Mouse (Mus musculus) testis, adult 2 months (tissue): ENCODE measurements around the gene Fstl5. TPM values are rescaled to one million over a fixed set of nuclear protein-coding genes. Genes with fewer than 3 reads are reported as not detected.

Source experiments
- H3K27ac ChIP-seq: fragments of 200-500 bp; 2 replicates; pipeline ENCODE4 v1.5.1; 2012; ENCODE audit warnings: low read depth, low read length; ENCODE audit not compliant: control insufficient read depth, insufficient read depth
- H3K27me3 ChIP-seq: fragments of 200-500 bp; 2 replicates; pipeline ENCODE4 v1.6.1; 2012; ENCODE audit warnings: mild to moderate bottlenecking, low read length, moderate library complexity; ENCODE audit not compliant: control insufficient read depth, insufficient read depth
- H3K36me3 ChIP-seq: fragments of 200-500 bp; 2 replicates; pipeline ENCODE4 v1.6.1; 2012; ENCODE audit warnings: mild to moderate bottlenecking, low read length; ENCODE audit not compliant: control insufficient read depth, insufficient read depth
- H3K4me1 ChIP-seq: fragments of 200-500 bp; 2 replicates; pipeline ENCODE4 v1.6.1; 2012; ENCODE audit warnings: low read length; ENCODE audit not compliant: control insufficient read depth, insufficient read depth
- H3K4me3 ChIP-seq: fragments of 200-500 bp; 2 replicates; pipeline ENCODE4 v1.5.1; 2012; ENCODE audit warnings: low read depth, mild to moderate bottlenecking, low read length, moderate library complexity, mixed read lengths; ENCODE audit not compliant: control insufficient read depth
- CTCF ChIP-seq: fragments of 200-500 bp; IDR thresholded peaks from 2 replicates; pipeline ENCODE4 v1.5.1; 2012; ENCODE audit warnings: low read depth, mild to moderate bottlenecking, inconsistent platforms, low read length, moderate library complexity; ENCODE audit not compliant: control insufficient read depth, insufficient read depth, insufficient replicate concordance
- POLR2A ChIP-seq: fragments of 200-500 bp; IDR thresholded peaks from 2 replicates; pipeline ENCODE4 v1.6.1; 2012; ENCODE audit warnings: low read depth, mild to moderate bottlenecking, inconsistent platforms, low read length, moderate library complexity; ENCODE audit not compliant: control insufficient read depth
- polyA plus RNA-seq: library from polyadenylated mRNA; depleted of rRNA; stranded (reverse); fragments of >200 nt; gene quantifications from 2 replicates; pipeline ENCODE4 v1.2.3, GENCODE M21; 2012; rRNA removed

The Fstl5 gene
- polyA plus RNA-seq, 1 experiment: 0.35 TPM

GRCm38 (mm10) chr3:76679853-76680545 is 605.9 kb downstream of the Fstl5 start:
- Histone ChIP-seq H3K4me1 (no peaks in the 10 kb centered on the region), H3K4me3 (no peak overlapping the region)
- no peak for TF ChIP-seq POLR2A

DNA sequence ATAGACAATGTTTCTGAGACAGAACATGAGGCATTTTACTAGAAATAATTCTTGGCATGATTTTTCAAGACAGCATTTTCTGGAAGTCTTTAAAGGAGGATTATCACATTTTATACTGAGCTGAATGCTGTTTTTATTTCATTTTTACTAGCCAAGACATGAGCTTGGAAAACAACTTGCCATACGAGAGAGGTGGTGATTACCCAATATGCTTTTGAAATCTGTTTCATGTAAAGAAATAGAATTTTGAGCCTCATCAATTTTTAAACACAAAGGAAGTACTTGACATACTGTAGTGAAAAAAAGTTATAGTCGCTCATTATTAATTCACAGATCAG is 606.4 kb downstream of the Fstl5 start:
- no peak overlapping the region for H3K4me3 ChIP-seq
- H3K4me1 ChIP-seq: no peaks in the 10 kb centered on the region
- TF ChIP-seq POLR2A: no peak
- TF ChIP-seq CTCF: no peak
- no peaks in the 10 kb centered on the region for H3K36me3 ChIP-seq
- H3K27ac ChIP-seq: no peak overlapping the region
- H3K27me3 ChIP-seq: no peaks in the 10 kb centered on the region

More at GRCm38 (mm10) chr3:76679853-76680545, 605.9 kb downstream of the Fstl5 start:
- Histone ChIP-seq H3K27ac (no peak overlapping the region), H3K36me3 (no peaks in the 10 kb centered on the region), H3K27me3 (no peaks in the 10 kb centered on the region)

DNA sequence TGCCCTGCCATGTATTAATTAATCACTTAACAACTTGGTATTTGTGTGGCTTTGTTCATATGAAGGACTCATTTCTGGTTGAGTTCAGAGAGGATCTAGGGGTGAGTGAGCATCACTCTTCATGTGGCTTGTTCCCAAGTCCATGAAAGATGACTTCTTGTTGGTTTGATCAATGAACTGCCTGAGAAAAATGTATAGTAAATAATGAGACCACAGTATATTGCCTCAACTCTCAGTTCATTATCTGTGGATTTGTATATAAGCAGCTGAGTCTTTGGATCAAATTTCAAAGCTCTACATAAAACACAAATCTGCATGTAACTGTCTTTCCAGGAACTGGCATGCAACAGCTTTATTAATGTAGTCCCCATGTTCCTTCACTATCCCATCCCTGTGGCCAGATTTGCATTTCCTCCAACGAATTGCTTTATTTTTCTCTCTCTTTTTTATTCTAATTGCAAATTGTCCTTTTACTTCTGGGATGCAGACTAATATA is 623.1 kb downstream of the Fstl5 start:
- H3K36me3 ChIP-seq: no peaks in the 10 kb centered on the region
- TF ChIP-seq POLR2A (no peak), CTCF (no peak)
- no peak overlapping the region for H3K27ac ChIP-seq
- no peaks in the 10 kb centered on the region for H3K4me1 ChIP-seq
- no peak overlapping the region for H3K4me3 ChIP-seq
- no peaks in the 10 kb centered on the region for H3K27me3 ChIP-seq

DNA sequence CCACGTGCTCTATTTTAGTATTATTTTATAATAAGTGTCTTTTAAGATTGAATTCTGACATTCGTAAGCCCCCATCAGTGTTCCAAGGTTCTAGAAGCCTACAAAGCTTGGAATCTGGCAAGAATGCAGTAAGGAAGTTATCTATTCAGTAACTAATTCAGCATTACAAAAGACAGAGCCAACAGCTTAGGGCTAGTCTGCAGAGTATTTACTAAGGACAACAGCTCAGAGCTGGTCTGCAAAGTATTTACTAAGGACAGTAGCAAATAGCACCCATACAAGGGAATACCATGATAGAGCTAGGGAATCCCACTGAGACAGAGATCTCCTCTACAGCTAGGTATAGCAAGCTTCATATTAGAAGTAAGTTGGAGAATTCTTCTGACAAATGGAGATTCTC is 665.2 kb downstream of the Fstl5 start:
- TF ChIP-seq POLR2A: no peak
- TF ChIP-seq CTCF: no peak

More for the DNA sequence above, 665.2 kb downstream of the Fstl5 start:
- Histone ChIP-seq H3K27ac (no peak overlapping the region), H3K4me1 (no peaks in the 10 kb centered on the region), H3K4me3 (no peak overlapping the region), H3K27me3 (no peaks in the 10 kb centered on the region), H3K36me3 (no peaks in the 10 kb centered on the region)

Other genes starting within 250 kb of the Fstl5 start
- 1.5 and 2.2 TPM in 2 replicates for gene Golim4, start 117.3 kb upstream of the Fstl5 start, polyA plus RNA-seq